Mouse (Mus musculus) forebrain, embryonic 14.5 days (tissue): Measurements from ENCODE around the gene Cfap65. TPM values are rescaled to one million over a fixed set of nuclear protein-coding genes. Genes with fewer than 3 reads are reported as not detected.

Source experiments
- ATAC-seq: fragments of 200-750 bp; cut with Nextera tagmentation; 2 replicates; pipeline ENCODE4 v1.8.0; 2017; ENCODE audit warnings: mild to moderate bottlenecking, moderate library complexity
- DNase-seq: peaks from one replicate; pipeline ENCODE4 v3.0.0-alpha.2; 2015; ENCODE audit warnings: low spot score
- H3K27ac ChIP-seq: fragments of 300-500 bp; sonication (generic); 2 replicates; pipeline ENCODE4 v1.5.1; 2014; ENCODE audit warnings: low read depth, mild to moderate bottlenecking, control low read depth, low read length, moderate library complexity
- H3K27me3 ChIP-seq: fragments of 300-500 bp; sonication (generic); replicated peaks from 2 replicates; pipeline ENCODE4 v1.6.1; 2014; ENCODE audit warnings: low read length, control low read depth, mixed read lengths; ENCODE audit not compliant: control insufficient read depth, insufficient read depth
- H3K36me3 ChIP-seq: fragments of 300-500 bp; sonication (generic); 2 replicates; pipeline ENCODE4 v1.6.1; 2014; ENCODE audit warnings: low read length, control low read depth; ENCODE audit not compliant: control insufficient read depth, insufficient read depth
- H3K4me1 ChIP-seq: fragments of 300-500 bp; sonication (generic); 2 replicates; pipeline ENCODE4 v1.6.1; 2014; ENCODE audit warnings: antibody characterized with exemption, low read length, control low read depth; ENCODE audit not compliant: control insufficient read depth, insufficient read depth
- H3K4me2 ChIP-seq: fragments of 300-500 bp; sonication (generic); 2 replicates; pipeline ENCODE4 v1.6.1; 2014; ENCODE audit warnings: mild to moderate bottlenecking, control low read depth, low read length
- H3K4me3 ChIP-seq: fragments of 300-500 bp; sonication (generic); 2 replicates; pipeline ENCODE4 v1.5.1; 2014; ENCODE audit warnings: low read depth, low read length, control low read depth
- H3K9ac ChIP-seq: fragments of 300-500 bp; sonication (generic); 2 replicates; pipeline ENCODE4 v1.6.1; 2014; ENCODE audit warnings: mild to moderate bottlenecking, low read length, control low read depth, moderate library complexity
- H3K9me3 ChIP-seq: fragments of 300-500 bp; sonication (generic); replicated peaks from 2 replicates; pipeline ENCODE4 v1.6.1; 2016; ENCODE audit warnings: low read length, control low read depth, mixed read lengths; ENCODE audit not compliant: control insufficient read depth
- WGBS: fragments of 180-500 bp; shearing (Covaris S2); extraction: QIAGEN DNeasy Blood & Tissue Kit; methylation state at CpG from one replicate; pipeline ENCODE4 v1.1.7; 2014; 5-methylcytosine and 5-hydroxymethylcytosine counted together
- microRNA counts: library from miRNA; unstranded; fragments of <30 nt; microRNA quantifications from one replicate; lab custom pipeline; 2016
- microRNA-seq: library from miRNA; unstranded; fragments of <30 nt; microRNA quantifications from one replicate; pipeline ENCODE4, GENCODE M21; 2016
- polyA plus RNA-seq: library from polyadenylated mRNA; unstranded; fragments of >200 nt; fragmentation: Nextera tagmentation; extraction: Ambion mirVana; gene quantifications from 2 replicates; pipeline ENCODE4 v1.2.1, GENCODE M21; 2014

Cfap65 gene
- polyA plus RNA-seq, 1 experiment from 2014 or later, result 0.29 TPM

GRCm38 (mm10) chr1:74856791-74857190 is 78.6 kb downstream of the Cfap65 start:
- H3K27ac ChIP-seq, result no peak overlapping the region
- peak overlapping the region; percentile 68 for H3K4me3 ChIP-seq
- no peaks in the 10 kb centered on the region for H3K9me3 ChIP-seq
- peaks cover 22% of the 10 kb centered on the region for H3K4me1 ChIP-seq
- ATAC-seq, result no peak
- no peaks in the 10 kb centered on the region for H3K36me3 ChIP-seq
- DNase-seq, result peak; percentile 12
- WGBS, result 1% methylated on average over 7 of the region's 7 CpGs
- no peak overlapping the region; the same call in 1 of the 2 replicates for H3K9ac ChIP-seq
- peaks cover 70% of the 10 kb centered on the region for H3K27me3 ChIP-seq
- peak overlapping the region; percentile 87 for H3K4me2 ChIP-seq

- Histone ChIP-seq H3K36me3 (no peaks in the 10 kb centered on the region), H3K4me1 (peaks cover 22% of the 10 kb centered on the region), H3K27ac (no peak overlapping the region; the same call in 1 of the 2 replicates), H3K9me3 (no peaks in the 10 kb centered on the region), H3K4me3 (peak overlapping the region; percentile 68), H3K4me2 (peak overlapping the region; percentile 87), H3K27me3 (peaks cover 72% of the 10 kb centered on the region), H3K9ac (peak overlapping the region; percentile 86)
- DNase-seq, result no peak
- WGBS, result 1% methylated on average over 11 of the region's 11 CpGs
- no peak for ATAC-seq
Observed at GRCm38 (mm10) chr1:74856439-74856720, 79.0 kb downstream of the Cfap65 start.

GRCm38 (mm10) chr1:74855651-74856438 is 79.6 kb downstream of the Cfap65 start:
- DNase-seq, result peak; percentile 44
- H3K9ac ChIP-seq, result peak overlapping the region; percentile 86
- H3K36me3 ChIP-seq, result no peaks in the 10 kb centered on the region
- H3K27me3 ChIP-seq, result peaks cover 72% of the 10 kb centered on the region
- H3K9me3 ChIP-seq, result no peaks in the 10 kb centered on the region
- peak overlapping the region; percentile 87 for H3K4me2 ChIP-seq
- no peak for ATAC-seq
- H3K4me3 ChIP-seq, result peak overlapping the region; percentile 68
- WGBS, result under 1% methylated on average over 74 of the region's 74 CpGs
- H3K4me1 ChIP-seq, result peaks cover 28% of the 10 kb centered on the region
- peak overlapping the region; percentile 33; the same call in 1 of the 2 replicates for H3K27ac ChIP-seq

- Histone ChIP-seq H3K36me3 (no peaks in the 10 kb centered on the region), H3K27ac (peak overlapping the region; percentile 72; the same call in 1 of the 2 replicates), H3K4me1 (peaks cover 30% of the 10 kb centered on the region), H3K9ac (peak overlapping the region; percentile 86), H3K27me3 (peaks cover 70% of the 10 kb centered on the region), H3K4me2 (peak overlapping the region; percentile 87), H3K4me3 (peak overlapping the region; percentile 68), H3K9me3 (no peaks in the 10 kb centered on the region)
- 0% methylated on average over 26 of the region's 48 CpGs for WGBS
- DNase-seq, result peak; percentile 35
- no peak; the same call in none of the 2 replicates for ATAC-seq
Observed at GRCm38 (mm10) chr1:74855156-74855555, 80.2 kb downstream of the Cfap65 start.

GRCm38 (mm10) chr1:74854306-74855056 is 80.9 kb downstream of the Cfap65 start, which contains the start of gene Cdk5r2:
Gene Cdk5r2 (plus strand): TSS chr1:74854934.
- Histone ChIP-seq H3K4me1 (peaks cover 28% of the 10 kb centered on the region), H3K36me3 (no peaks in the 10 kb centered on the region), H3K4me3 (peak within 1 kb of the TSS; percentile 68), H3K27ac (peak within 1 kb of the TSS; percentile 72; the same call in 1 of the 2 replicates), H3K27me3 (peaks cover 63% of the 10 kb centered on the region), H3K9me3 (no peaks in the 10 kb centered on the region), H3K4me2 (peak within 1 kb of the TSS; percentile 87), H3K9ac (peak within 1 kb of the TSS; percentile 86)
- peak; percentile 93 for ATAC-seq
- WGBS, result 4% methylated on average over 23 of the region's 39 CpGs
- peak; percentile 98 for DNase-seq

MicroRNAs within 50 kb of the gene (microRNA counts, 519-probe panel; counts per million panel counts)
- not detected for microRNA mmu-miR-375 (lab: Ali Mortazavi, UCI)

Small RNA genes within 50 kb of the gene (microRNA-seq; reads per million reads assigned to microRNA genes)
- 255 reads per million, percentile 69 among the genes with 10 or more reads in this experiment for gene Mir375

Other genes starting within 250 kb of the Cfap65 start
- gene Cyp27a1, start 222.0 kb downstream of the Cfap65 start, polyA plus RNA-seq, result 1.2 and 1.9 TPM in 2 replicates
- not detected in 2 replicates for gene Prkag3, start 186.4 kb downstream of the Cfap65 start, polyA plus RNA-seq
- 1.3 and 3.6 TPM in 2 replicates for gene Wnt6, start 163.7 kb downstream of the Cfap65 start, polyA plus RNA-seq
- gene Wnt10a, start 144.1 kb downstream of the Cfap65 start, polyA plus RNA-seq, result 0.56 and 0.69 TPM in 2 replicates
- gene Cdk5r2, start 80.7 kb downstream of the Cfap65 start, polyA plus RNA-seq, result 4.5 and 5.3 TPM in 2 replicates
- not detected in 2 replicates for gene Fev, start 50.2 kb downstream of the Cfap65 start, polyA plus RNA-seq
- not detected in 2 replicates for gene Cryba2, start 42.5 kb downstream of the Cfap65 start, polyA plus RNA-seq
- gene Ihh, start 16.1 kb upstream of the Cfap65 start, polyA plus RNA-seq, result 0.09 and 0.20 TPM in 2 replicates
- 7.9 and 8.8 TPM in 2 replicates for gene Nhej1, start 189.6 kb upstream of the Cfap65 start, polyA plus RNA-seq
- gene Slc23a3, start 198.3 kb upstream of the Cfap65 start, polyA plus RNA-seq, result not detected in 2 replicates
- gene Cnppd1, start 207.1 kb upstream of the Cfap65 start, polyA plus RNA-seq, result 40.4 and 53.6 TPM in 2 replicates
- gene Retreg2, start 207.2 kb upstream of the Cfap65 start, polyA plus RNA-seq, result 85.6 and 95.6 TPM in 2 replicates
- 41.2 and 46.8 TPM in 2 replicates for gene Zfand2b, start 233.0 kb upstream of the Cfap65 start, polyA plus RNA-seq
- 26.2 and 30.4 TPM in 2 replicates for gene Abcb6, start 244.8 kb upstream of the Cfap65 start, polyA plus RNA-seq